Mouse (Mus musculus) E14TG2a.4 (cell line): ENCODE results near the gene Tnrc6b.

Experiments used
- CTCF ChIP-seq: conservative IDR thresholded peaks from 2 replicates; pipeline ENCODE4 v1.5.1; 2014; ENCODE audit warnings: low read length
- NANOG ChIP-seq: IDR thresholded peaks from 2 replicates; pipeline ENCODE4 v1.6.1; 2014; ENCODE audit warnings: borderline replicate concordance, low read length, mixed read lengths
- POU5F1 ChIP-seq: IDR thresholded peaks from 2 replicates; pipeline ENCODE4 v1.6.1; 2014; ENCODE audit warnings: low read length, borderline replicate concordance

DNA sequence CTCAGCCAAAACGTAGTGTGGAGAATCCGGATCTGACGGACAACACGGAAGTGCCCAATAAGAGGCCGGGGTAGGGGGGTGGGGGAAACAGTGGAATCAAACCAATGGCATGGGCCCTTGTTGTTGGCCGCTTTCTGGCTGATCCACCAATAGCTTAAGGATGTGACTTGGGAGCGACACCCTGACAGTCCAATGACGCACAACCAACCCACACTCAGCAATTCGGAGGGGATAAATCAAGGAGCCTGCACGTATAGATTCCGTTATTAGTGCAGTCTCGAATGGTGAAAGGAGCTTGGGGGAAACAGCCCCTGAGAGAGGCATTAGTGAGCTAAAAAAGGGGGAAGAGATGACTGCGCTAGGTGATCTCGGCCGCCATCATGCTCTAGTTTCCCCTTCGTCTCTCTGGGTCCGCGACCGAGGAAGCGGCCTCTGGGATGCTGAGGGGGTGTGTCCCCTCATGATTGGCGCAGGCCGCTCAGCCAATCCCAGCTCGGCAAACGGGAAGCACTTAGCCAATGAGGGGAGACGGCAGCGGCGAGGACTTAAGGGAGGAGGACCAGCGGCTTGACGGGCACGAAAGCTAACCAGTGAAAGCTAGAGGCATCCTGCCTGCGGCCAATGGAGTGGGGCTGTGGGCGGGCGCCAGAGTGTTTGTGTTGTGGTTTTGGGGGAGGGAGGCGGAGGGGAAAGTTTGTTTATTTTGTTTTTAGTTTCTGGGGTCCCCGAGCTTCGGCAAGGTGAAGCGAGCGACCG lies at the start of gene Tnrc6b:
- TF ChIP-seq CTCF, result no peak
- no peak for TF ChIP-seq NANOG
- TF ChIP-seq POU5F1, result no peak
